Mouse (Mus musculus) small intestine, adult 2 months (tissue): ENCODE measurements around the gene Daxx. TPM values are rescaled to one million over a fixed set of nuclear protein-coding genes. Genes with fewer than 3 reads are reported as not detected.
"Not testable (repeated sequence)": the region's sequence is repeated elsewhere in the genome, so short reads cannot be mapped to it uniquely, and the experiment has no call there.

Source experiments
- H3K27ac ChIP-seq: fragments of 200-500 bp; 2 replicates; pipeline ENCODE4 v1.5.1; 2012; ENCODE audit warnings: low read depth, low read length, control low read depth, inconsistent platforms; ENCODE audit not compliant: insufficient read depth
- H3K27me3 ChIP-seq: fragments of 200-500 bp; 2 replicates; pipeline ENCODE4 v1.6.1; 2012; ENCODE audit warnings: mild to moderate bottlenecking, moderate library complexity, low read length, inconsistent platforms; ENCODE audit not compliant: control insufficient read depth, insufficient read depth
- H3K36me3 ChIP-seq: fragments of 200-500 bp; 2 replicates; pipeline ENCODE4 v1.6.1; 2012; ENCODE audit warnings: mild to moderate bottlenecking, low read length, control low read depth, inconsistent platforms; ENCODE audit not compliant: control insufficient read depth, insufficient read depth
- H3K4me1 ChIP-seq: fragments of 200-500 bp; 2 replicates; pipeline ENCODE4 v1.6.1; 2012; ENCODE audit warnings: low read length, inconsistent platforms, mixed read lengths; ENCODE audit not compliant: control insufficient read depth, insufficient read depth, insufficient read length
- H3K4me3 ChIP-seq: fragments of 200-500 bp; 2 replicates; pipeline ENCODE4 v1.5.1; 2012; ENCODE audit warnings: low read depth, mild to moderate bottlenecking, control low read depth, inconsistent platforms, low read length, moderate library complexity
- CTCF ChIP-seq: fragments of 200-500 bp; IDR thresholded peaks from 2 replicates; pipeline ENCODE4 v1.5.1; 2012; ENCODE audit warnings: low read depth, mild to moderate bottlenecking, control low read depth, inconsistent platforms, low read length, moderate library complexity, mixed read lengths; ENCODE audit not compliant: insufficient replicate concordance, insufficient read length; ENCODE audit errors: extremely low read depth
- POLR2A ChIP-seq: fragments of 200-500 bp; IDR thresholded peaks from 2 replicates; pipeline ENCODE4 v1.6.1; 2012; ENCODE audit warnings: low read depth, mild to moderate bottlenecking, control low read depth, inconsistent platforms, low read length, moderate library complexity
- WGBS: fragments of 180-500 bp; shearing (Covaris S2); methylation state at CpG from one replicate; pipeline ENCODE4 v1.1.7; 2018; 5-methylcytosine and 5-hydroxymethylcytosine counted together
- polyA plus RNA-seq: library from polyadenylated mRNA; depleted of rRNA; stranded (reverse); fragments of >200 nt; gene quantifications from 2 replicates; pipeline ENCODE4 v1.2.3, GENCODE M21; 2012

Gene Daxx
- polyA plus RNA-seq, 1 experiment, result 48.6 TPM

- no peak for TF ChIP-seq POLR2A
- TF ChIP-seq CTCF, result no peak
- H3K4me3 ChIP-seq, result no peak overlapping the region
- 71% methylated on average over 4 of the region's 4 CpGs for WGBS
- H3K36me3 ChIP-seq, result no peaks in the 10 kb centered on the region
- no peaks in the 10 kb centered on the region for H3K4me1 ChIP-seq
- H3K27ac ChIP-seq, result no peak overlapping the region
- H3K27me3 ChIP-seq, result no peaks in the 10 kb centered on the region
Measured at GRCm38 (mm10) chr17:33899642-33900041, 9.6 kb upstream of the Daxx start.

- no peaks in the 10 kb centered on the region for H3K36me3 ChIP-seq
- H3K4me3 ChIP-seq, result no peak overlapping the region
- H3K4me1 ChIP-seq, result no peaks in the 10 kb centered on the region
- H3K27ac ChIP-seq, result no peak overlapping the region
- TF ChIP-seq POLR2A (no peak), CTCF (no peak)
- WGBS, result 67% methylated on average over 7 of the region's 7 CpGs
- H3K27me3 ChIP-seq, result no peaks in the 10 kb centered on the region
Measured at GRCm38 (mm10) chr17:33900281-33900988, 8.8 kb upstream of the Daxx start.

GRCm38 (mm10) chr17:33900989-33901314 is 8.3 kb upstream of the Daxx start:
- 80% methylated on average over 4 of the region's 4 CpGs for WGBS

GRCm38 (mm10) chr17:33901653-33902052 is 7.6 kb upstream of the Daxx start:
- H3K27ac ChIP-seq, result no peak overlapping the region
- no peak overlapping the region for H3K4me3 ChIP-seq
- no peaks in the 10 kb centered on the region for H3K36me3 ChIP-seq
- TF ChIP-seq POLR2A, result no peak
- TF ChIP-seq CTCF, result no peak
- H3K4me1 ChIP-seq, result no peaks in the 10 kb centered on the region
- 72% methylated on average over 4 of the region's 4 CpGs for WGBS
- no peaks in the 10 kb centered on the region for H3K27me3 ChIP-seq

More at GRCm38 (mm10) chr17:33900989-33901314, 8.3 kb upstream of the Daxx start:
- Histone ChIP-seq H3K27me3 (no peaks in the 10 kb centered on the region), H3K27ac (no peak overlapping the region), H3K4me3 (no peak overlapping the region), H3K4me1 (no peaks in the 10 kb centered on the region), H3K36me3 (no peaks in the 10 kb centered on the region)
- no peak for TF ChIP-seq POLR2A

- Histone ChIP-seq H3K4me3 (no peak overlapping the region), H3K36me3 (no peaks in the 10 kb centered on the region), H3K27ac (no peak overlapping the region), H3K4me1 (no peaks in the 10 kb centered on the region), H3K27me3 (no peaks in the 10 kb centered on the region)
- 55% methylated on average over 4 of the region's 4 CpGs for WGBS
- TF ChIP-seq POLR2A (no peak), CTCF (no peak)
Measured at GRCm38 (mm10) chr17:33902079-33902478, 7.1 kb upstream of the Daxx start.

GRCm38 (mm10) chr17:33902491-33902890 is 6.7 kb upstream of the Daxx start:
- Histone ChIP-seq H3K4me1 (no peaks in the 10 kb centered on the region), H3K27ac (no peak overlapping the region), H3K4me3 (no peak overlapping the region), H3K27me3 (no peaks in the 10 kb centered on the region), H3K36me3 (no peaks in the 10 kb centered on the region)
- no peak for TF ChIP-seq CTCF
- TF ChIP-seq POLR2A, result no peak
- 72% methylated on average over 7 of the region's 7 CpGs for WGBS

GRCm38 (mm10) chr17:33903911-33904651 is 5.1 kb upstream of the Daxx start:
- not testable (repeated sequence) for H3K4me3 ChIP-seq, H3K36me3 ChIP-seq, H3K27me3 ChIP-seq, H3K27ac ChIP-seq, H3K4me1 ChIP-seq
- 77% methylated on average over 6 of the region's 6 CpGs for WGBS

- not testable (repeated sequence) for H3K27me3 ChIP-seq, H3K4me1 ChIP-seq, H3K27ac ChIP-seq, H3K4me3 ChIP-seq, H3K36me3 ChIP-seq
- WGBS, result 50% methylated on average over 4 of the region's 4 CpGs
Measured at GRCm38 (mm10) chr17:33904835-33905234, 4.4 kb upstream of the Daxx start, which contains the start of gene Platr17. Platr17 (plus strand) TSS chr17:33905135.
